Mouse (Mus musculus): ENCODE data around the gene Smpd4. TPM values are rescaled to one million over a fixed set of nuclear protein-coding genes. Genes with fewer than 3 reads are reported as not detected.

The Smpd4 gene
- polyA plus RNA-seq, 1 experiment from 2014 or later = 31.8 TPM

DNA sequence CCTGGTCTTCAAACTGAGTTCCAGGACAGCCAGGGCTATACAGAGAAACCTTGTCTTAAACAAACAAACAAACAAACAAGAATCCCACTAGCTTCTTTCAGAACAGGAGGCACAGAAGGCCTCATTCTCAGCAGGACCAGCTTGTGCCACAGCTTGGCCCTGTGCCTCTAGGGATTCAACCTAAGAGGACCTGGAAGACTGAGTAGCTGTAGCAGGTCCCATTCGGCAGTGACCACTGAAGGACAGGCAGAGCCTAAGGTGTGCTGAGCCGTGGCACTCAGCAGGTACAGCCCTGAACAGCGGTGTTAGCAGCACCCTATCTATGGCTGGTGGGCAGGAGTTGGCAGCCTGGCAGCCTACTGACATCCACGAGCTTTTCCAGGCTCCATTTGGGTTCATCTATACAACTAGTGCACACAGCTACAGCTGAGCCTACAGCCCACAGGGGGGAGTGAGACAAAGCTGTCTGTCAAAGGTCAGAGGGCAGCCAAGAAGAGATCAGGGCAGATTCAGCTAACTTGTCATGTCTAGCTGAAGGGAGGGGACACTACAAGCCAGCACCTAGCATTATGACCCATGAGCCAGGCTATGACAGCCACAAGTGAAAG is 35.1 kb downstream of the Smpd4 start:
- H3K9me3 ChIP-seq = no peaks in the 10 kb centered on the region
- WGBS = 93% methylated on average over 4 of the region's 4 CpGs
- no peak overlapping the region for H3K4me2 ChIP-seq (replicated peaks)
- H3K36me3 ChIP-seq = peaks cover 68% of the 10 kb centered on the region
- no peaks in the 10 kb centered on the region for H3K27me3 ChIP-seq (replicated peaks)
- ATAC-seq (ENCODE audit: low FRiP score, low read depth) = no peak
- H3K9ac ChIP-seq = no peak overlapping the region
- no peak overlapping the region for H3K4me3 ChIP-seq
- no peaks in the 10 kb centered on the region for H3K4me1 ChIP-seq
- H3K27ac ChIP-seq = no peak overlapping the region

DNA sequence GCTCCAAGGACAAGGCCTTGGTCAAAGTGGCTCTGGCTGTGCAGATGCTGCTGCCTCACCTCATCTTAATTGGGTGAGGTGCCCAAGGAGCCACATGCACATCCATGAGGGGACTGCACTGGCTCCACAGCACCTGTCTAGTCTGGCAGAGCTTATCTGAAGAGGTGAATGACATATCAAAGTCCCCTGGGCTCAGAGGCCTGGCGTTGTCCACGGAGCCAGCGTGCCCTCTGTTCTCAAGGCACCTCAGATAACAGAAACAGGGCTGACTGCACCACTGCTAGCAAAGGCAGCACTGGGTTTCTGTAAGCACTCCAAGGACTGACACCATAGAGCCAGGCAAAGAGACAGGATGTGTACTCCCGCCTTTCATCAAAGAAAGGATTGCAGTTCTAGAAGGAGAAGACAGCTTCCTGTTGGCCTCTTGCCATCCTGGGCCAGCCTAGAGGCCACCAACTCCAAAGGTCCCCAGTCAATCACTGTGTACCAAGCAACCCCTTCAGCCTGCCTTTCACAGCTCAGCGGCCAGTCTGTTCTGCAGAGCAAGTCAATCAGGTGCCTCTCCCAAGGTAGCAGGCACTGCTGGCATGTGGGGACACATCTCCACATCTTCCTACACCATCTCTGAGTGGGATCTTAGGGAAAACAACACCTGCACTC is 37.2 kb downstream of the Smpd4 start:
- no peak overlapping the region for H3K9ac ChIP-seq
- no peak overlapping the region for H3K4me3 ChIP-seq
- H3K9me3 ChIP-seq = no peaks in the 10 kb centered on the region
- H3K36me3 ChIP-seq = peaks cover 65% of the 10 kb centered on the region
- no peaks in the 10 kb centered on the region for H3K4me1 ChIP-seq
- no peak overlapping the region for H3K27ac ChIP-seq
- no peak for ATAC-seq (ENCODE audit: low FRiP score, low read depth)
- 92% methylated on average over 5 of the region's 5 CpGs for WGBS
- H3K27me3 ChIP-seq (replicated peaks) = no peaks in the 10 kb centered on the region
- no peak overlapping the region for H3K4me2 ChIP-seq (replicated peaks)

DNA sequence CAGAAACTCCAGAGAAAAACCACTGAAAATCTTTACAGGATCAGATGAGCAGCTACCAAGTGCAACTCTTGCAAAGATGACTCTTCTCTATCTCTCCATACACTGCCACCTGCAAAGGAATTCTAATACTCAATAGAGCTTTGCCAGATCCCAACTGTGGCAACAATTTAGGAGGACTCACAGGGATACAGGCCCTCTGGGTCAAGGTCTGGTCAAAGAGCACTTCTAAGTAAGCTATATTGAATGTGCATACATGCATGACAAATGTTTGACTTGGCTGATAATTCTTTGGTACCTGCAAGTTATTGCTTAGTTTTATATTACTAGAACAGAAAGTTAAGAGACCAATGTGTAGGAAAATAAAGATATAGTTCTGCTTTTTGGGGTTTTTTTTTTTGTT is 46.4 kb downstream of the Smpd4 start:
- no peaks in the 10 kb centered on the region for H3K4me1 ChIP-seq
- no peaks in the 10 kb centered on the region for H3K27me3 ChIP-seq (replicated peaks)
- H3K4me2 ChIP-seq (replicated peaks) = no peak overlapping the region
- H3K36me3 ChIP-seq = peaks cover 63% of the 10 kb centered on the region
- no peak overlapping the region for H3K4me3 ChIP-seq
- H3K27ac ChIP-seq = no peak overlapping the region
- ATAC-seq (ENCODE audit: low FRiP score, low read depth) = no peak
- H3K9me3 ChIP-seq = no peaks in the 10 kb centered on the region
- H3K9ac ChIP-seq = no peak overlapping the region

DNA sequence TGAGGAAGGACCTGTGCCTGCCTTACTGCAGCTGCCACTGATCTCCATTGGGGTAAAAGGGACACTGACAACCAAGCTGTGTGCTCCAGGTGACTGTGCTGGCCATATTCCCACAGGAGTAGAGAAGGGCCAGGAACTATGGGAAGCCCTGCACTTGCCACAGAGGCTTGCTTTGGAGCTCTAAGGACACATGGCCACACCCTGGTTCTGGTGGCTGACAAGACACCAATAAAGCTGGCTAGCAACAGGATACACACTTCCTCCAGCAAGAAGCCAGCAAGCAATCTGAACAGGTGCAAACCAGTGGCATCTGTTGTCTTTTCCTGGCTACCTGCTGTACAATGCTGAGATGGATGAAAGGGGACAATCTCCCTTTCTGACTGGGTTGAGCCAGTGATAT is 50.7 kb downstream of the Smpd4 start:
- Histone ChIP-seq H3K36me3 (peaks cover 72% of the 10 kb centered on the region), H3K4me1 (no peaks in the 10 kb centered on the region), H3K27me3 (replicated peaks) (no peaks in the 10 kb centered on the region), H3K4me2 (replicated peaks) (no peak overlapping the region), H3K9ac (no peak overlapping the region), H3K27ac (no peak overlapping the region), H3K9me3 (no peaks in the 10 kb centered on the region), H3K4me3 (no peak overlapping the region)
- no peak for ATAC-seq (ENCODE audit: low FRiP score, low read depth)

Other genes starting within 250 kb of the Smpd4 start
- 18.1 and 19.8 TPM in 2 replicates for gene Snap29, start 213.4 kb upstream of the Smpd4 start, polyA plus RNA-seq (2016; fragmentation: Nextera tagmentation; extraction: Ambion mirVana)
- 56.2 and 61.8 TPM in 2 replicates for gene Pi4ka, start 213.0 kb upstream of the Smpd4 start, polyA plus RNA-seq (2016; fragmentation: Nextera tagmentation; extraction: Ambion mirVana)
- gene Crkl, start 167.4 kb upstream of the Smpd4 start, polyA plus RNA-seq (2016; fragmentation: Nextera tagmentation; extraction: Ambion mirVana) = 91.0 and 102 TPM in 2 replicates
- 1.1 and 3.2 TPM in 2 replicates for gene Aifm3, start 129.7 kb upstream of the Smpd4 start, polyA plus RNA-seq (2016; fragmentation: Nextera tagmentation; extraction: Ambion mirVana)
- 116 and 135 TPM in 2 replicates for gene Lztr1, start 110.7 kb upstream of the Smpd4 start, polyA plus RNA-seq (2016; fragmentation: Nextera tagmentation; extraction: Ambion mirVana)
- gene Thap7, start 88.2 kb upstream of the Smpd4 start, polyA plus RNA-seq (2016; fragmentation: Nextera tagmentation; extraction: Ambion mirVana) = 62.7 and 71.0 TPM in 2 replicates
- 0.24 TPM in 2 replicates for gene Lrrc74b, start 58.1 kb upstream of the Smpd4 start, polyA plus RNA-seq (2016; fragmentation: Nextera tagmentation; extraction: Ambion mirVana)
- 0.75 and 0.96 TPM in 2 replicates for gene P2rx6, start 57.5 kb upstream of the Smpd4 start, polyA plus RNA-seq (2016; fragmentation: Nextera tagmentation; extraction: Ambion mirVana)
- 6.6 TPM in 2 replicates for gene Slc7a4, start 36.1 kb upstream of the Smpd4 start, polyA plus RNA-seq (2016; fragmentation: Nextera tagmentation; extraction: Ambion mirVana)
- gene Ccdc74a, start 27.1 kb downstream of the Smpd4 start, polyA plus RNA-seq (2016; fragmentation: Nextera tagmentation; extraction: Ambion mirVana) = 5.1 and 6.5 TPM in 2 replicates
- 46.7 and 50.3 TPM in 2 replicates for gene Med15, start 113.5 kb downstream of the Smpd4 start, polyA plus RNA-seq (2016; fragmentation: Nextera tagmentation; extraction: Ambion mirVana)
- 63.6 and 66.6 TPM in 2 replicates for gene Klhl22, start 140.3 kb downstream of the Smpd4 start, polyA plus RNA-seq (2016; fragmentation: Nextera tagmentation; extraction: Ambion mirVana)
- 13.5 and 13.9 TPM in 2 replicates for gene Scarf2, start 177.9 kb downstream of the Smpd4 start, polyA plus RNA-seq (2016; fragmentation: Nextera tagmentation; extraction: Ambion mirVana)
- gene B830017H08Rik, start 213.8 kb downstream of the Smpd4 start, polyA plus RNA-seq (2016; fragmentation: Nextera tagmentation; extraction: Ambion mirVana) = 1.1 and 1.6 TPM in 2 replicates
- gene Car15, start 219.0 kb downstream of the Smpd4 start, polyA plus RNA-seq (2016; fragmentation: Nextera tagmentation; extraction: Ambion mirVana) = 3.7 and 4.7 TPM in 2 replicates